Mouse (Mus musculus): ENCODE data around the gene Srl.

- TF ChIP-seq CTCF (IDR thresholded peaks at IDR 0.05; ENCODE audit: borderline replicate concordance, insufficient read depth, low read depth, low read length) (no peak), POLR2A (IDR thresholded peaks at IDR 0.05; ENCODE audit: borderline replicate concordance, insufficient read depth, low read length) (no peak)
Observed at GRCm38 (mm10) chr16:4522879-4523278, 18.7 kb downstream of the Srl start.

Data from cerebellum, adult 2 months (tissue).